Mouse (Mus musculus) limb, embryonic 13.5 days (tissue): ENCODE measurements around the gene Arrdc2. TPM values are rescaled to one million over a fixed set of nuclear protein-coding genes. Genes with fewer than 3 reads are reported as not detected.
"Not testable (repeated sequence)": the region's sequence is repeated elsewhere in the genome, so short reads cannot be mapped to it uniquely, and the experiment has no call there.

Experiments used
- ATAC-seq: fragments of 200-750 bp; cut with Nextera tagmentation; 2 replicates; pipeline ENCODE4 v1.8.0; 2017; ENCODE audit warnings: low read depth, moderate number of reproducible peaks, moderate TSS enrichment; ENCODE audit not compliant: low FRiP score
- H3K27ac ChIP-seq: fragments of 300-500 bp; sonication (generic); 2 replicates; pipeline ENCODE4 v1.5.1; 2015; ENCODE audit warnings: inconsistent platforms, mild to moderate bottlenecking, moderate library complexity
- H3K27me3 ChIP-seq: fragments of 300-500 bp; sonication (generic); 2 replicates; pipeline ENCODE4 v1.6.1; 2015; ENCODE audit warnings: mild to moderate bottlenecking, inconsistent platforms
- H3K36me3 ChIP-seq: fragments of 300-500 bp; sonication (generic); 2 replicates; pipeline ENCODE4 v1.6.1; 2015; ENCODE audit warnings: inconsistent platforms, mild to moderate bottlenecking, moderate library complexity
- H3K4me1 ChIP-seq: fragments of 300-500 bp; sonication (generic); 2 replicates; pipeline ENCODE4 v1.6.1; 2015; ENCODE audit warnings: inconsistent platforms
- H3K4me2 ChIP-seq: fragments of 300-500 bp; sonication (generic); replicated peaks from 2 replicates; pipeline ENCODE4 v1.6.1; 2015; ENCODE audit warnings: inconsistent platforms, mild to moderate bottlenecking, moderate library complexity
- H3K4me3 ChIP-seq: fragments of 300-500 bp; sonication (generic); 2 replicates; pipeline ENCODE4 v1.5.1; 2015; ENCODE audit warnings: moderate library complexity, mild to moderate bottlenecking, inconsistent platforms
- H3K9ac ChIP-seq: fragments of 300-500 bp; sonication (generic); 2 replicates; pipeline ENCODE4 v1.6.1; 2015; ENCODE audit warnings: mild to moderate bottlenecking, inconsistent platforms
- H3K9me3 ChIP-seq: fragments of 300-500 bp; sonication (generic); 2 replicates; pipeline ENCODE4 v1.6.1; 2016; ENCODE audit warnings: inconsistent platforms
- whole genome bisulfite sequencing: fragments of 180-500 bp; shearing (Covaris S2); methylation state at CpG from one replicate; pipeline ENCODE4 v1.1.7; 2015; 5-methylcytosine and 5-hydroxymethylcytosine counted together
- polyA plus RNA-seq: library from polyadenylated mRNA; unstranded; fragments of >200 nt; fragmentation: Nextera tagmentation; extraction: Ambion mirVana; gene quantifications from 2 replicates; pipeline ENCODE4 v1.2.1, GENCODE M21; 2015

Gene Arrdc2
- polyA plus RNA-seq, 1 experiment from 2014 or later = 6.1 TPM

DNA sequence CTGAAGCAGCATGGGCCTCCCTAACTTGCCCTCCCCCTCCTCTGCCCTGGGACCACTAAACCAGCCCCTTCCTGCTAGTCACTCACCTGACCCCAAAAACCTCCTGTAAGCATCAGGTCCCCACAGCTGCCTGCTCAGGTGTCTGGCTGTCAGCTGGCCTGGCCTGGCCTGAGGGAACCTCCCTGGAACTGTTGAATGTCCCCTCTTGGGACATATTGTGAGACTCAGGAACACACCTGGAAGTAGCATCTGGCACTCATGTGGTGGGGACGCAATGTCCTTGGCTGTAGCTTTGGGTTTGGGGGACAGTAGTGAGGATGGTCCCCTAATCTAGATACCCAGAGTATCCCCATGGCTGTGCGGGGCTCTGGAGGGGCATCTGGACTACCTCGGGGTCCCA is 5.4 kb downstream of the Arrdc2 start:
- Histone ChIP-seq H3K4me1 (peaks cover 15% of the 10 kb centered on the region), H3K27ac (no peak overlapping the region), H3K4me3 (no peak overlapping the region), H3K4me2 (no peak overlapping the region), H3K9me3 (no peaks in the 10 kb centered on the region), H3K27me3 (no peaks in the 10 kb centered on the region), H3K36me3 (peaks cover 12% of the 10 kb centered on the region), H3K9ac (no peak overlapping the region)
- ATAC-seq = no peak
- WGBS = 93% methylated on average over 3 of the region's 3 CpGs

DNA sequence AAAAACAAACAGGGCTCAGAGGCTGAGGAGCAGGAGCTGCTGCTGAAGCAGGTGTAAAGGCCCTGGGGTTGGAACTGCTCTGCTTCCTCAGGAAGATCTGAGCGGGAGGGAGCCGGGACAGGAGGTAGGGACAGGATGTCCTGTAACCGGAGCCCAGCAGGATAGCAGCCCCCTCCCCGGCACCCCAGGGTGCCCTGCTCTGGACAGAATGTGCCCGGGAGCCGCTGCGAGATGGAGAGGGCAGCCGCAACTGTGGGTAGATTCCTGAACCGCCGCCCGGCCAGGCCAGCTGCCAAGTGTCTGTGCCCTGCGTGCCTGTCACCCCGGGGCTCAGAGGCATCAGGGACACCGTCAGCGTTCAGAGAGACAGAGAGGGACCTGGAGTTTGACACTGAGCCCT is 6.0 kb downstream of the Arrdc2 start:
- Histone ChIP-seq H3K4me2 (no peak overlapping the region), H3K27me3 (no peaks in the 10 kb centered on the region), H3K36me3 (peaks cover 12% of the 10 kb centered on the region), H3K9me3 (no peaks in the 10 kb centered on the region), H3K4me1 (peaks cover 12% of the 10 kb centered on the region), H3K9ac (no peak overlapping the region), H3K4me3 (no peak overlapping the region), H3K27ac (no peak overlapping the region)
- ATAC-seq = no peak
- whole genome bisulfite sequencing = 56% methylated on average over 15 of the region's 15 CpGs

DNA sequence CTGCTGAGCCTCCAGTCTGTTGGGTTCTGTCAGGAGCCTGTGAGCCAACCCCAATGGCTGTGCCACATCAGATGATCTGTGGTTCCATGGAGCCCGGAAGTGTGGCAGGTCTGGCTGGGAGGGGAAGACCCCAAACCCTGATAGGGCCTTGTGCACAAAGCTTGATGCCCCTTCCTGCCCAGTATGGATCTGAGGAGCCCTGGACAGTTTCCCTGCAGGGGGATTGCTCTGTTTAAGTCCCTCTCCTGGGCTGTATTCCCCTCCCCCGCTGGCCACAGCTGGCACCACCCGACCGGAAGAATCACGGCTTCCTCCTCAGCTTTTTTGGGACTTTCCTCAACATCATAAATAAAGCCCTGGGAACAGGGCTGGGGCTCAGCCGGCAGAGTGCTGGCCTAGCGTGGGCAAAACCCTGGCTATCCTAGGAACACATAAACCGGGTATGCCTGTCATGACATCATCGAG is 6.5 kb downstream of the Arrdc2 start:
- Histone ChIP-seq H3K9ac (peak overlapping the region; percentile 31), H3K27me3 (no peaks in the 10 kb centered on the region), H3K4me2 (no peak overlapping the region), H3K27ac (no peak overlapping the region), H3K4me3 (no peak overlapping the region), H3K9me3 (no peaks in the 10 kb centered on the region), H3K36me3 (peaks cover 12% of the 10 kb centered on the region), H3K4me1 (peaks cover 10% of the 10 kb centered on the region)
- WGBS = 52% methylated on average over 9 of the region's 9 CpGs
- no peak for ATAC-seq

DNA sequence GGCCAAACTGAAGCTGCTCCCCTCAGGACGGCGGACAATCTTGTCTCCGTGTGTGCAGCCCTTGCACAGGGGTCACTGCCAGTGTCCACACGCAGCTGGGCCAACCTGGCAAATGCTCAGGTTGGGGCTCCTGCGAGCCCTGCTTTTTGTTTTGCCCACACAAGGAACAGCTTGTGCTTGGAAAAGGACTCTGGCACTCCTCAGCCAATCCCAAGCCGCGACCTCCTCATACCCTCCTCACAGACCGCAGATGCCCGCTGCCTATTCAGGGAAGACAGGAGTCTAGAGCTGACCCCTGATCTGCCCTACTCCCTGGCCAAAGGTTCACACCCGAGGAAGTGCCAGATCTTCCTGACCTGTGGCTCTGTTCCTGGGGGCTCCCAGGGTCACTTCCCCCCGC is 7.1 kb downstream of the Arrdc2 start:
- Histone ChIP-seq H3K4me2 (no peak overlapping the region), H3K4me1 (peaks cover 10% of the 10 kb centered on the region), H3K27ac (no peak overlapping the region), H3K4me3 (no peak overlapping the region), H3K36me3 (peaks cover 12% of the 10 kb centered on the region), H3K9me3 (no peaks in the 10 kb centered on the region), H3K27me3 (no peaks in the 10 kb centered on the region), H3K9ac (no peak overlapping the region)
- no peak for ATAC-seq
- WGBS = 72% methylated on average over 11 of the region's 11 CpGs

GRCm38 (mm10) chr8:70831517-70831916 is 8.0 kb downstream of the Arrdc2 start:
- ATAC-seq = no peak
- H3K36me3 ChIP-seq = peaks cover 12% of the 10 kb centered on the region

DNA sequence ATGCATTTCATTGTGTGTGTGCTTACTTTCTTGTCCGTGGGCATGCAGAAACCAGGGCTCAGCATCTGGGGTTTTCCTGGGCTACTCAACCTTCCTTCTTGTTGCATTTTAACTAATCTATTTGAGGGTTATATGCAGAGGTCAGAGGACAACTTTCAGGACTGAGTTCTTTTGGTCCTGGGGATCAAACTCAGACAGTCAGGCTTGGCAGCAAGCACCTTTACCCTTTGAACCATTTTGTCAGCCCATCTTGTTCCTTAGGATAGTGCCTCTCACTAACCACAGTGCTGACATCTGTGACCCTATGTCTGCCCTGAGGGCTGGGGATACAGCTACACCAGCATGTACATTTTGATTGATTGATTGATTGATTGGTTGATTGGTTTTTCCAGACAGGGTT is 11.7 kb downstream of the Arrdc2 start:
- 90% methylated on average over 1 of the region's 1 CpGs for WGBS
- H3K9ac ChIP-seq = no peak overlapping the region
- ATAC-seq = no peak

More at GRCm38 (mm10) chr8:70831517-70831916, 8.0 kb downstream of the Arrdc2 start:
- Histone ChIP-seq H3K9ac (no peak overlapping the region), H3K4me3 (no peak overlapping the region), H3K27me3 (no peaks in the 10 kb centered on the region), H3K27ac (no peak overlapping the region), H3K4me2 (no peak overlapping the region), H3K4me1 (peaks cover 10% of the 10 kb centered on the region), H3K9me3 (0 out of 2 replicates have a peak, but pooled peaks cover 3% of the 10 kb centered on the region)
- 86% methylated on average over 8 of the region's 8 CpGs for WGBS

GRCm38 (mm10) chr8:70827010-70827409 is 12.5 kb downstream of the Arrdc2 start:
- no peak overlapping the region for H3K4me2 ChIP-seq
- WGBS = 96% methylated on average over 2 of the region's 2 CpGs
- no peak overlapping the region for H3K9ac ChIP-seq
- no peaks in the 10 kb centered on the region for H3K4me1 ChIP-seq
- 0 out of 2 replicates have a peak, but pooled peaks cover 2% of the 10 kb centered on the region for H3K27me3 ChIP-seq
- ATAC-seq = no peak
- H3K27ac ChIP-seq = no peak overlapping the region
- no peak overlapping the region for H3K4me3 ChIP-seq
- no peaks in the 10 kb centered on the region for H3K36me3 ChIP-seq
- 0 out of 2 replicates have a peak, but pooled peaks cover 3% of the 10 kb centered on the region for H3K9me3 ChIP-seq

More for the DNA sequence above, 11.7 kb downstream of the Arrdc2 start:
- 0 out of 2 replicates have a peak, but pooled peaks cover 3% of the 10 kb centered on the region for H3K9me3 ChIP-seq
- 0 out of 2 replicates have a peak, but pooled peaks cover under 1% of the 10 kb centered on the region for H3K27me3 ChIP-seq
- no peak overlapping the region for H3K4me2 ChIP-seq
- H3K27ac ChIP-seq = no peak overlapping the region
- peaks cover under 1% of the 10 kb centered on the region; the same call in 1 of the 2 replicates for H3K4me1 ChIP-seq
- H3K4me3 ChIP-seq = no peak overlapping the region
- H3K36me3 ChIP-seq = no peaks in the 10 kb centered on the region

DNA sequence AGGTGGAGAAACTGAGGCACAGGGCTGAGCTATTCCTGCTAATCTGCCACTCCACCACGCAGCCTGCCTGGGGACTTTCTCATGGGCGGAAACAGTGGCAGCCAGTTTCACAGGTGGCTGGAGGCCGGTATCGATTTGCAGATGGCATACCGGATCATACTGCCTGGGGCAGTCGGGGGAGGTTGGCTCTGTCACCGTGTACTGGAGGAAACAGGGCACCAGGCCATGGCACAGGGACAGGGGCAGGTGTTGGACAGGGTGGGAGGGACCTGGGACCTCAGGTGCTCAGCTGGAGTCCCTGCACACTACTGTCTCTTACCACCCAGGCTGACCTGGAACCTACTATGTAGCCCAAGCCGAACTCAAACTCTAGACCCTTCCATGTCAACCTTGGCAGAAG is 13.7 kb downstream of the Arrdc2 start:
- peak; percentile 28; the same call in 1 of the 2 replicates for ATAC-seq

GRCm38 (mm10) chr8:70823802-70824201 is 15.7 kb downstream of the Arrdc2 start:
- ATAC-seq = no peak
- Histone ChIP-seq H3K27me3 (peaks cover 27% of the 10 kb centered on the region), H3K4me2 (no peak overlapping the region), H3K4me3 (no peak overlapping the region), H3K4me1 (peaks cover 5% of the 10 kb centered on the region; the same call in 1 of the 2 replicates), H3K36me3 (no peaks in the 10 kb centered on the region), H3K9me3 (peaks cover 8% of the 10 kb centered on the region), H3K9ac (no peak overlapping the region), H3K27ac (no peak overlapping the region)
- WGBS = 83% methylated on average over 7 of the region's 7 CpGs

More for the DNA sequence above, 13.7 kb downstream of the Arrdc2 start:
- Histone ChIP-seq H3K27me3 (peaks cover 8% of the 10 kb centered on the region), H3K9me3 (0 out of 2 replicates have a peak, but pooled peaks cover 3% of the 10 kb centered on the region), H3K4me2 (no peak overlapping the region), H3K9ac (no peak overlapping the region), H3K36me3 (no peaks in the 10 kb centered on the region), H3K4me3 (no peak overlapping the region), H3K27ac (no peak overlapping the region), H3K4me1 (no peaks in the 10 kb centered on the region)
- 81% methylated on average over 8 of the region's 8 CpGs for WGBS

- WGBS = 83% methylated on average over 3 of the region's 3 CpGs
- peaks cover 27% of the 10 kb centered on the region for H3K27me3 ChIP-seq
- H3K4me3 ChIP-seq, H3K4me1 ChIP-seq, H3K27ac ChIP-seq, H3K4me2 ChIP-seq, ATAC-seq, H3K36me3 ChIP-seq: not testable (repeated sequence)
- H3K9ac ChIP-seq = peak overlapping the region; percentile 32; the same call in 1 of the 2 replicates
- peaks cover 14% of the 10 kb centered on the region for H3K9me3 ChIP-seq
Measured at GRCm38 (mm10) chr8:70822594-70822993, 16.9 kb downstream of the Arrdc2 start.

DNA sequence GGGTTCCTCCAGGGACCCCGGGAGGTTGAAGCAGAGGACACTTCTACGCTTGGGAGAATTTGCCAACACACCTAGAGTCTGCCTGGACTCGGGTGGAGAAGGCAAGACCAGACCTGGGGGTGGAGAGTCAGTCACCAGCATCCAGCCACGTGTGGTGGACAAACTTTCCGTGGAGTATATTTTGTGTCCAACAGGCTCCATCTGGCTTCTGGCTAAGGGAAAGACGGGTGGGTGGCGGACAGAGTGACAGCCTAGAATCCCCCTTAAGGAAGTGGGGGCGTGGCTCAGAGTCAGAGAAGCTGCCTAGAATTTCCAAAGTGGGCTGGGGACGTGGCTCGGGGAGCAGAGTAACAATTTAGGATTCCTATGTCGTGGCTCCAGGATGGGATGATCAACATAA is 17.5 kb downstream of the Arrdc2 start:
- Histone ChIP-seq H3K4me3 (no peak overlapping the region), H3K27ac (no peak overlapping the region), H3K4me2 (no peak overlapping the region), H3K27me3 (peaks cover 31% of the 10 kb centered on the region), H3K4me1 (peaks cover 6% of the 10 kb centered on the region; the same call in 1 of the 2 replicates), H3K36me3 (no peaks in the 10 kb centered on the region), H3K9ac (no peak overlapping the region), H3K9me3 (peaks cover 13% of the 10 kb centered on the region)
- ATAC-seq = no peak
- 45% methylated on average over 11 of the region's 11 CpGs for WGBS

GRCm38 (mm10) chr8:70821399-70821962 is 18.0 kb downstream of the Arrdc2 start:
- WGBS = 17% methylated on average over 30 of the region's 30 CpGs
- peaks cover 12% of the 10 kb centered on the region for H3K9me3 ChIP-seq
- H3K4me1 ChIP-seq = peaks cover 11% of the 10 kb centered on the region
- no peaks in the 10 kb centered on the region for H3K36me3 ChIP-seq
- no peak overlapping the region for H3K27ac ChIP-seq
- H3K9ac ChIP-seq = no peak overlapping the region
- 0 out of 2 replicates have a peak, but pooled peaks have one; percentile 13 for ATAC-seq
- H3K4me2 ChIP-seq = no peak overlapping the region
- H3K4me3 ChIP-seq = no peak overlapping the region
- H3K27me3 ChIP-seq = peaks cover 36% of the 10 kb centered on the region
